Mouse (Mus musculus) kidney, adult 2 months (tissue): ENCODE data around the gene Smarcc1.

ENCODE experiments used
- CTCF ChIP-seq: fragments of 200-500 bp; conservative IDR thresholded peaks from 2 replicates; pipeline ENCODE4 v1.5.1; 2011; ENCODE audit warnings: low read depth, mild to moderate bottlenecking, control low read depth, low read length, moderate library complexity, mixed read lengths; ENCODE audit not compliant: insufficient read depth, insufficient read length
- POLR2A ChIP-seq: fragments of 200-500 bp; IDR thresholded peaks from one replicate; pipeline ENCODE4 v1.6.1; 2011; ENCODE audit warnings: low read depth, low read length, control low read depth

DNA sequence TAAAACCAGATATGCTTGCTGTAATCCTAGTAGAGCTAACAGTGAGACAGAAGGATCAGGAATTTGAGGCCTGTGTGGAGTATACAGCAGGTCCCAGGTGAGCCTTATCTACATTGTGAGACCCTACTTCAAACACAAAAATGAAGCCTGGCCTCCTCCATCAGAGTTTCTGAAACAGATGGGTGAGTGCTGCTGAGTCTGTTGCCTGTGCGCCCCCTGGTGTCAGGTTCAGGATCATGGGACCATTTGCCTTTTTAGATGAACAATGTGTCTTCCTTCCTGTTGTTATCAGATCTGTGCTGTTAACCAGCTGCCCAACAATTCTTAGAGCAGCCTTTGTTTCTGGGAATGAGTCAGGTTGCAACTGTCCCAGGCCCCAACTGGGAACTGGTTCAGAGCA lies 45.7 kb upstream of the Smarcc1 start:
- TF ChIP-seq CTCF = peak; percentile 85
- no peak for TF ChIP-seq POLR2A
